Mouse (Mus musculus): ENCODE data around the gene Rerg. TPM values are rescaled to one million over a fixed set of nuclear protein-coding genes. Genes with fewer than 3 reads are reported as not detected.
A peak's percentile ranks its signal among the peaks of the same experiment; 100 is the strongest.

Rerg gene
- polyA plus RNA-seq, 1 experiment from 2014 or later = 11.6 TPM

DNA sequence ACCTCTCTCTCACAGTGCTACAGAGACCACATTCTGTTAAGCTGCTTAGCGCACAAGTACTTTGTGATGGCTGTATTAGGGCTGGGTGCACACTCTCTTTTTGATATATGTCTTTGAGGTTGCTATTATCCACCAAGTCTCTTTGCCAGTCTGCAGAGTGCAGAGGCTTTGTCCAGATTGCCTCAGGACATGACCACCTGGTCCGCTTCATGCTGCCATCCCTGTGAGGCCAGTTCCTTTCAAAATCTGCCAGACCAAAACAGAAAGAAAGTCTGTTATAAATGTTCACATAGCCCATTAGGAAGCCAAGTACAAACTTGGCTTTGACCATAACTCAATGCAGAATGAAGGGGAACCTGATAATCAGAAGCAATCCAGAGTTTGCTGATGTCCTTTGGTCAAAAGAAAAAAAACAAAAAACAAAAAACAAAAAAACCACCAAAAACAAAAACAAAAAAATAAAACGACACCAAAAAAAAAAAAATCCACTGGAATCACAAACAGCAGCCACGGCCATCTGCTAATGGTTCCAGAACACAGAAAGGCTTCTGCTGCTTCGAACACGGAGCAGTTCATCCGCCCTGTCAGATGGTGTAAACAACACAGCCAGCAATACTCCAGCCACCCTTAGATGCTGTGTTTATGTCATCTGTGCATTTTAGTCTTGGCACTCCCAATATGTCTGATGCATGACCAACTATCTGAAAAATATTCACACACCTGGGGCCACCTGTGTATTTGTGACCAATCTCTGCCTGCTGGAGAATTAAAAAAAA is 68.2 kb downstream of the Rerg start:
- no peak overlapping the region for H3K4me3 ChIP-seq (ENCODE audit: low read depth, low read length)
- WGBS = 75% methylated on average over 7 of the region's 7 CpGs
- no peaks in the 10 kb centered on the region for H3K27me3 ChIP-seq (replicated peaks; ENCODE audit: control insufficient read depth, insufficient read depth, low read length)
- no peaks in the 10 kb centered on the region for H3K9me3 ChIP-seq (ENCODE audit: control insufficient read depth)
- H3K36me3 ChIP-seq (ENCODE audit: control insufficient read depth, insufficient read depth) = no peaks in the 10 kb centered on the region
- H3K4me1 ChIP-seq (replicated peaks; ENCODE audit: control insufficient read depth, insufficient read depth, low read length) = no peaks in the 10 kb centered on the region
- no peak overlapping the region for H3K9ac ChIP-seq (ENCODE audit: low read depth, low read length)
- H3K27ac ChIP-seq (ENCODE audit: low read depth, low read length) = no peak overlapping the region
- no peak for ATAC-seq
- no peak overlapping the region for H3K4me2 ChIP-seq (replicated peaks; ENCODE audit: low read depth)
- no peak for TF ChIP-seq CTCF (IDR thresholded peaks at IDR 0.05; ENCODE audit: low read depth)

DNA sequence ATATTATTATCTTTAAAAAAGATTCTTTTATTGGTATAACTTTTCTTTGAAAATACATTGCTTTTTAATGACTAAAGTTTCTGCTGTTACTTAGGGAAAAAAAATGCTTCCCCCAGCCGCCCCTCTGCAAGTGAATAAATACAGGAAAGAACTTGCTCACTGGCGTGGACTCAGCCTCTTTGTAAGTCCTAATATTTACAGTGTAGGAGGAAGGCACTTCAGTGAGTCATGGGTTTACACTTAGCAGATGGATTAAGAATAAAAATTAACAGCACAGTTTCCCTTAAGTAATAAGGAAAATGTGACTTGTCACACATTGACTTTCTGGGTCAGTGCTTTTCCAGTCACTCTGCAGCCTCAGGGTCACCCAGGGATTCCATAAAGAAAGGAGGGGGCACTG is 70.0 kb downstream of the Rerg start:
- TF ChIP-seq CTCF (IDR thresholded peaks at IDR 0.05; ENCODE audit: low read depth) = no peak
- Histone ChIP-seq H3K4me1 (replicated peaks; ENCODE audit: control insufficient read depth, insufficient read depth, low read length) (no peaks in the 10 kb centered on the region), H3K36me3 (ENCODE audit: control insufficient read depth, insufficient read depth) (no peaks in the 10 kb centered on the region), H3K4me2 (replicated peaks; ENCODE audit: low read depth) (no peak overlapping the region), H3K27me3 (replicated peaks; ENCODE audit: control insufficient read depth, insufficient read depth, low read length) (no peaks in the 10 kb centered on the region), H3K9me3 (ENCODE audit: control insufficient read depth) (no peaks in the 10 kb centered on the region), H3K4me3 (ENCODE audit: low read depth, low read length) (no peak overlapping the region), H3K9ac (ENCODE audit: low read depth, low read length) (no peak overlapping the region), H3K27ac (ENCODE audit: low read depth, low read length) (no peak overlapping the region)
- no peak for ATAC-seq
- 28% methylated on average over 2 of the region's 2 CpGs for WGBS

- no peak for ATAC-seq
- H3K9ac ChIP-seq (ENCODE audit: low read depth, low read length) = no peak overlapping the region
These were observed 71.8 kb downstream of the Rerg start for GRCm38 (mm10) chr6:137098232-137099191.

DNA sequence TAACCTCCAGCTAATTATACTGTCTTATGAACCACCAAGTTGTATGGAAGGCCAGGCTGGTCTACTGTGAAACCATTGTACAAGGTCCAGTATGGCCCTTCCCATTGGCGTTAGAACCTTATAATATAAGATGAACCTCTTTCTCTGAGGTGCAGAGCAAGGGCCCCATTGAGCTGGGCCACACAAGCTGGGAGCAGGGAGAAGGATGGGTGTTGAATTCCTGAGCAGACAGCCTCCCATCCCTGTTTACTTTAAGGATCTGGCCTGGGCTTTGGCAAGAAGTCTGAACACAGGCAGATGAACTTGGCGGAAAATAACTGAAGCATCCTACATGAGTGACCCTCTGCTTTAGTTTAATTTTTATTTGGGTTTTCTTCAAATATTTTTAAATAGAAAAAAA is 75.8 kb downstream of the Rerg start:
- H3K27ac ChIP-seq (ENCODE audit: low read depth, low read length) = no peak overlapping the region
- no peaks in the 10 kb centered on the region for H3K36me3 ChIP-seq (ENCODE audit: control insufficient read depth, insufficient read depth)
- no peaks in the 10 kb centered on the region for H3K27me3 ChIP-seq (replicated peaks; ENCODE audit: control insufficient read depth, insufficient read depth, low read length)
- H3K4me1 ChIP-seq (replicated peaks; ENCODE audit: control insufficient read depth, insufficient read depth, low read length) = no peaks in the 10 kb centered on the region
- H3K4me3 ChIP-seq (ENCODE audit: low read depth, low read length) = no peak overlapping the region
- 56% methylated on average over 2 of the region's 2 CpGs for WGBS
- ATAC-seq = no peak
- no peak overlapping the region for H3K4me2 ChIP-seq (replicated peaks; ENCODE audit: low read depth)
- no peak for TF ChIP-seq CTCF (IDR thresholded peaks at IDR 0.05; ENCODE audit: low read depth)
- H3K9ac ChIP-seq (ENCODE audit: low read depth, low read length) = no peak overlapping the region
- no peaks in the 10 kb centered on the region for H3K9me3 ChIP-seq (ENCODE audit: control insufficient read depth)

More at GRCm38 (mm10) chr6:137098232-137099191, 71.8 kb downstream of the Rerg start:
- no peak overlapping the region for H3K4me2 ChIP-seq (replicated peaks; ENCODE audit: low read depth)
- H3K27ac ChIP-seq (ENCODE audit: low read depth, low read length) = no peak overlapping the region
- peak; percentile 86 for TF ChIP-seq CTCF (IDR thresholded peaks at IDR 0.05; ENCODE audit: low read depth)
- H3K4me1 ChIP-seq (replicated peaks; ENCODE audit: control insufficient read depth, insufficient read depth, low read length) = no peaks in the 10 kb centered on the region
- WGBS = 72% methylated on average over 18 of the region's 18 CpGs
- no peaks in the 10 kb centered on the region for H3K9me3 ChIP-seq (ENCODE audit: control insufficient read depth)
- H3K27me3 ChIP-seq (replicated peaks; ENCODE audit: control insufficient read depth, insufficient read depth, low read length) = no peaks in the 10 kb centered on the region
- no peak overlapping the region for H3K4me3 ChIP-seq (ENCODE audit: low read depth, low read length)
- no peaks in the 10 kb centered on the region for H3K36me3 ChIP-seq (ENCODE audit: control insufficient read depth, insufficient read depth)

DNA sequence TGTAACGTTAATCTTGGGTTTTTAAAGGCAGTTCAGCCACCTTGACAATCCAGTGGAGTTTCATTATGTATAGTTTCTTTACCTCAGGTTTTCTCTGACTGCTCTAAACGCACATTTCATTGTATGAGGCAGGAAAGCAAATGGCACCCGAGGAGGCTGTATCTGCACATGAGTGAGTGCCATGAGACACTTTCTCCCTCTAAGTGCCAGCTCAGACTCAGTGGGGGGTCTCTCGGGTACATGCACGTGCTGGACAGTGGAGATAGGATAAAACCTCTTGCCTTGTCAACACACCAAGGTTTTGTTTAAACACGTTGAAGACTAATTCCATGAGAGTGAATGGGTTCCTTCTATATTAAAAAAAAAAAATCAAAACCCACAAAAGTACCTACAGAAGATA is 81.8 kb downstream of the Rerg start:
- TF ChIP-seq CTCF (IDR thresholded peaks at IDR 0.05; ENCODE audit: low read depth) = no peak
- ATAC-seq = no peak
- Histone ChIP-seq H3K4me2 (replicated peaks; ENCODE audit: low read depth) (no peak overlapping the region), H3K27ac (ENCODE audit: low read depth, low read length) (no peak overlapping the region), H3K9ac (ENCODE audit: low read depth, low read length) (no peak overlapping the region), H3K9me3 (ENCODE audit: control insufficient read depth) (no peaks in the 10 kb centered on the region), H3K4me3 (ENCODE audit: low read depth, low read length) (no peak overlapping the region), H3K27me3 (replicated peaks; ENCODE audit: control insufficient read depth, insufficient read depth, low read length) (no peaks in the 10 kb centered on the region), H3K36me3 (ENCODE audit: control insufficient read depth, insufficient read depth) (no peaks in the 10 kb centered on the region), H3K4me1 (replicated peaks; ENCODE audit: control insufficient read depth, insufficient read depth, low read length) (no peaks in the 10 kb centered on the region)
- WGBS = 75% methylated on average over 6 of the region's 6 CpGs

- Histone ChIP-seq H3K4me2 (replicated peaks; ENCODE audit: low read depth) (no peak overlapping the region), H3K9me3 (ENCODE audit: control insufficient read depth) (no peaks in the 10 kb centered on the region), H3K36me3 (ENCODE audit: control insufficient read depth, insufficient read depth) (no peaks in the 10 kb centered on the region), H3K27me3 (replicated peaks; ENCODE audit: control insufficient read depth, insufficient read depth, low read length) (no peaks in the 10 kb centered on the region), H3K27ac (ENCODE audit: low read depth, low read length) (no peak overlapping the region), H3K4me1 (replicated peaks; ENCODE audit: control insufficient read depth, insufficient read depth, low read length) (no peaks in the 10 kb centered on the region), H3K9ac (ENCODE audit: low read depth, low read length) (no peak overlapping the region), H3K4me3 (ENCODE audit: low read depth, low read length) (no peak overlapping the region)
- WGBS = 87% methylated on average over 5 of the region's 5 CpGs
- no peak for ATAC-seq
- no peak for TF ChIP-seq CTCF (IDR thresholded peaks at IDR 0.05; ENCODE audit: low read depth)
These were observed 82.3 kb downstream of the Rerg start for GRCm38 (mm10) chr6:137087956-137088355.

Data from intestine, postnatal 0 days (tissue).